Mouse (Mus musculus) forebrain, postnatal 0 days (tissue): ENCODE measurements around the gene Lgr5. TPM values are rescaled to one million over a fixed set of nuclear protein-coding genes. Genes with fewer than 3 reads are reported as not detected.

Experiments used
- ATAC-seq: fragments of 200-750 bp; cut with Nextera tagmentation; 2 replicates; pipeline ENCODE4 v1.8.0; 2017; ENCODE audit warnings: mild to moderate bottlenecking, moderate library complexity
- DNase-seq: peaks from one replicate; pipeline ENCODE4 v3.0.0-alpha.2; 2015
- H3K27ac ChIP-seq: fragments of 300-500 bp; sonication (generic); 2 replicates; pipeline ENCODE4 v1.5.1; 2014; ENCODE audit warnings: low read depth, mild to moderate bottlenecking, antibody characterized with exemption, low read length, moderate library complexity, mixed read lengths
- H3K27me3 ChIP-seq: fragments of 300-500 bp; sonication (generic); 2 replicates; pipeline ENCODE4 v1.6.1; 2014; ENCODE audit warnings: mild to moderate bottlenecking, low read length, mixed read lengths; ENCODE audit not compliant: insufficient read depth
- H3K36me3 ChIP-seq: fragments of 300-500 bp; sonication (generic); 2 replicates; pipeline ENCODE4 v1.6.1; 2014; ENCODE audit warnings: mild to moderate bottlenecking, moderate library complexity; ENCODE audit not compliant: insufficient read depth
- H3K4me1 ChIP-seq: fragments of 300-500 bp; sonication (generic); 2 replicates; pipeline ENCODE4 v1.6.1; 2014; ENCODE audit warnings: antibody characterized with exemption; ENCODE audit not compliant: insufficient read depth
- H3K4me2 ChIP-seq: fragments of 300-500 bp; sonication (generic); 2 replicates; pipeline ENCODE4 v1.6.1; 2014; ENCODE audit warnings: low read depth, mild to moderate bottlenecking, moderate library complexity
- H3K4me3 ChIP-seq: fragments of 300-500 bp; sonication (generic); 2 replicates; pipeline ENCODE4 v1.5.1; 2014; ENCODE audit warnings: low read depth, low read length, mixed read lengths
- H3K9ac ChIP-seq: fragments of 300-500 bp; sonication (generic); 2 replicates; pipeline ENCODE4 v1.6.1; 2014; ENCODE audit warnings: mild to moderate bottlenecking
- H3K9me3 ChIP-seq: fragments of 300-500 bp; sonication (generic); 2 replicates; pipeline ENCODE4 v1.6.1; 2016; ENCODE audit warnings: low read length
- CTCF ChIP-seq: sonication (generic); IDR thresholded peaks from 2 replicates; pipeline ENCODE4 v1.5.1; 2016; ENCODE audit warnings: antibody characterized with exemption, control low read depth, low read depth
- whole genome bisulfite sequencing: fragments of 180-500 bp; shearing (Covaris S2); extraction: QIAGEN DNeasy Blood & Tissue Kit; methylation state at CpG from one replicate; pipeline ENCODE4 v1.1.7; 2014; 5-methylcytosine and 5-hydroxymethylcytosine counted together
- polyA plus RNA-seq: library from polyadenylated mRNA; unstranded; fragments of >200 nt; fragmentation: Nextera tagmentation; extraction: Ambion mirVana; gene quantifications from 2 replicates; pipeline ENCODE4 v1.2.1, GENCODE M21; 2015
- total RNA-seq: library from RNA; depleted of rRNA; stranded (reverse); fragments of >200 nt; gene quantifications from 2 replicates; pipeline ENCODE4 v1.2.3, GENCODE M21; 2014

The Lgr5 gene
- total and polyA plus RNA-seq, 2 experiments from 2014 or later = 1.1 to 1.3 TPM

GRCm38 (mm10) chr10:115617456-115618287 is 30.1 kb upstream of the Lgr5 start:
- no peak overlapping the region for H3K27ac ChIP-seq
- H3K9ac ChIP-seq = no peak overlapping the region
- H3K4me3 ChIP-seq = peak overlapping the region; percentile 12; the same call in 1 of the 2 replicates
- TF ChIP-seq CTCF = peak; percentile 73
- ATAC-seq (peak; percentile 81; the same call in 1 of the 2 replicates), DNase-seq (peak; percentile 55)
- H3K4me2 ChIP-seq = peak overlapping the region; percentile 41
- no peaks in the 10 kb centered on the region for H3K36me3 ChIP-seq
- H3K4me1 ChIP-seq = no peaks in the 10 kb centered on the region
- H3K9me3 ChIP-seq = no peaks in the 10 kb centered on the region
- no peaks in the 10 kb centered on the region; the same call in 1 of the 2 replicates for H3K27me3 ChIP-seq
- WGBS = 8% methylated on average over 15 of the region's 15 CpGs

- H3K36me3 ChIP-seq = no peaks in the 10 kb centered on the region
- DNase-seq (no peak), ATAC-seq (no peak)
- no peak overlapping the region for H3K4me2 ChIP-seq
- no peaks in the 10 kb centered on the region for H3K4me1 ChIP-seq
- TF ChIP-seq CTCF = no peak
- peaks cover 8% of the 10 kb centered on the region for H3K27me3 ChIP-seq
- H3K9ac ChIP-seq = no peak overlapping the region
- WGBS = 100% methylated on average over 1 of the region's 1 CpGs
- no peak overlapping the region for H3K27ac ChIP-seq
- H3K9me3 ChIP-seq = no peaks in the 10 kb centered on the region
- H3K4me3 ChIP-seq = no peak overlapping the region
These were observed 8.2 kb upstream of the Lgr5 start for GRCm38 (mm10) chr10:115595748-115596147.

GRCm38 (mm10) chr10:115593651-115594050 is 6.1 kb upstream of the Lgr5 start:
- TF ChIP-seq CTCF = no peak
- DNase-seq (no peak), ATAC-seq (no peak)
- Histone ChIP-seq H3K9me3 (no peaks in the 10 kb centered on the region), H3K4me1 (no peaks in the 10 kb centered on the region), H3K4me3 (no peak overlapping the region), H3K4me2 (no peak overlapping the region), H3K36me3 (no peaks in the 10 kb centered on the region), H3K9ac (no peak overlapping the region), H3K27me3 (peaks cover 29% of the 10 kb centered on the region), H3K27ac (no peak overlapping the region)
- 76% methylated on average over 6 of the region's 6 CpGs for WGBS

- no peak overlapping the region for H3K4me3 ChIP-seq
- 36% methylated on average over 11 of the region's 11 CpGs for WGBS
- no peaks in the 10 kb centered on the region for H3K4me1 ChIP-seq
- no peak overlapping the region for H3K27ac ChIP-seq
- no peak overlapping the region for H3K9ac ChIP-seq
- no peak for DNase-seq
- H3K27me3 ChIP-seq = peaks cover 33% of the 10 kb centered on the region
- H3K36me3 ChIP-seq = no peaks in the 10 kb centered on the region
- no peak for TF ChIP-seq CTCF
- no peaks in the 10 kb centered on the region for H3K9me3 ChIP-seq
- H3K4me2 ChIP-seq = no peak overlapping the region
- no peak for ATAC-seq
These were observed 5.6 kb upstream of the Lgr5 start for GRCm38 (mm10) chr10:115593221-115593620.

GRCm38 (mm10) chr10:115587979-115588378 is 399 bp upstream of the Lgr5 start:
- DNase-seq (no peak), ATAC-seq (no peak)
- Histone ChIP-seq H3K4me3 (peak overlapping the region; percentile 55), H3K27me3 (peaks cover 68% of the 10 kb centered on the region), H3K4me1 (0 out of 2 replicates have a peak, but pooled peaks cover 4% of the 10 kb centered on the region), H3K27ac (no peak overlapping the region), H3K4me2 (peak overlapping the region; percentile 95), H3K9me3 (no peaks in the 10 kb centered on the region), H3K36me3 (no peaks in the 10 kb centered on the region), H3K9ac (peak overlapping the region; percentile 54)
- TF ChIP-seq CTCF = no peak
- WGBS = 3% methylated on average over 7 of the region's 7 CpGs

- Histone ChIP-seq H3K4me3 (peak overlapping the region; percentile 55), H3K4me2 (peak overlapping the region; percentile 95), H3K9me3 (no peaks in the 10 kb centered on the region), H3K27me3 (peaks cover 75% of the 10 kb centered on the region), H3K4me1 (0 out of 2 replicates have a peak, but pooled peaks cover 4% of the 10 kb centered on the region), H3K27ac (no peak overlapping the region), H3K9ac (peak overlapping the region; percentile 54), H3K36me3 (no peaks in the 10 kb centered on the region)
- 2% methylated on average over 41 of the region's 41 CpGs for WGBS
- ATAC-seq = peak; percentile 50
- peak; percentile 20 for DNase-seq
- no peak for TF ChIP-seq CTCF
These were observed 1.0 kb downstream of the Lgr5 start for GRCm38 (mm10) chr10:115586246-115587231.
